Comparison of ENCODE assay signal across 1 mouse cellular context in genomic region chr4:43504269-43504668, GRCm38 (mm10).
TF ChIP-seq lines count a peak whose summit lies in the region.

No protein-coding gene starts in this region.

TF ChIP-seq in MEL, 35 proteins besides CTCF, POLR2A, EP300 and RAD21 (continued from another document):
- TF ChIP-seq POLR2AphosphoS2 (IDR thresholded peaks at IDR 0.05; ENCODE audit: low read length) (no peak), ZNF384 (IDR thresholded peaks at IDR 0.05; ENCODE audit: low read depth, low read length) (no peak), NRF1 (IDR thresholded peaks at IDR 0.05; ENCODE audit: insufficient read depth, low read depth, low read length, poor library complexity, severe bottlenecking) (no peak), SMC3 (IDR thresholded peaks at IDR 0.05; ENCODE audit: low read depth, low read length) (no peak), ETS1 (IDR thresholded peaks at IDR 0.05; ENCODE audit: low read depth, low read length) (no peak), POLR2AphosphoS5 (IDR thresholded peaks at IDR 0.05; ENCODE audit: borderline replicate concordance, low read depth, low read length) (no peak), MAX (IDR thresholded peaks at IDR 0.05; ENCODE audit: low read length) (no peak), MYC (IDR thresholded peaks at IDR 0.05; ENCODE audit: low read depth, low read length) (no peak), JUND (IDR thresholded peaks at IDR 0.05; ENCODE audit: low read depth, low read length) (no peak), MEF2A (IDR thresholded peaks at IDR 0.05; ENCODE audit: extremely low read depth, insufficient replicate concordance, low read depth, low read length, poor library complexity, severe bottlenecking) (no peak), ZMIZ1 (IDR thresholded peaks at IDR 0.05; ENCODE audit: low read depth, low read length) (no peak), NELFE (IDR thresholded peaks at IDR 0.05; ENCODE audit: low read depth, low read length) (no peak), TCF12 (IDR thresholded peaks at IDR 0.05; ENCODE audit: low read depth, low read length) (peak; percentile 57), KAT2A (conservative IDR thresholded peaks at IDR 0.05; ENCODE audit: low read depth, low read length) (no peak), BHLHE40 (IDR thresholded peaks at IDR 0.05; ENCODE audit: borderline replicate concordance, low read depth, low read length) (no peak), USF1 (IDR thresholded peaks at IDR 0.05; ENCODE audit: low read depth, low read length) (no peak), ZC3H11A (IDR thresholded peaks at IDR 0.05; ENCODE audit: low read depth, low read length) (no peak), TAL1 (IDR thresholded peaks at IDR 0.05; ENCODE audit: low read length) (peak; percentile 48), GABPA (IDR thresholded peaks at IDR 0.05; ENCODE audit: low read depth, low read length) (no peak), CHD1 (IDR thresholded peaks at IDR 0.05; ENCODE audit: low read depth, low read length) (no peak), E2F4 (IDR thresholded peaks at IDR 0.05; ENCODE audit: borderline replicate concordance, low read depth, low read length) (no peak), HCFC1 (IDR thresholded peaks at IDR 0.05; ENCODE audit: low read depth, low read length) (no peak), ZKSCAN1 (IDR thresholded peaks at IDR 0.05; ENCODE audit: low read depth, low read length) (no peak), MYB (IDR thresholded peaks at IDR 0.05; ENCODE audit: low read depth, low read length) (no peak), MAZ (IDR thresholded peaks at IDR 0.05; ENCODE audit: low read depth, low read length) (peak; percentile 34; the same call in 1 of the 2 replicates)
